Mouse (Mus musculus): ENCODE data around the gene Pcolce2. TPM values are rescaled to one million over a fixed set of nuclear protein-coding genes. Genes with fewer than 3 reads are reported as not detected.

Pcolce2 gene
- total and polyA plus RNA-seq, 3 experiments: not detected

DNA sequence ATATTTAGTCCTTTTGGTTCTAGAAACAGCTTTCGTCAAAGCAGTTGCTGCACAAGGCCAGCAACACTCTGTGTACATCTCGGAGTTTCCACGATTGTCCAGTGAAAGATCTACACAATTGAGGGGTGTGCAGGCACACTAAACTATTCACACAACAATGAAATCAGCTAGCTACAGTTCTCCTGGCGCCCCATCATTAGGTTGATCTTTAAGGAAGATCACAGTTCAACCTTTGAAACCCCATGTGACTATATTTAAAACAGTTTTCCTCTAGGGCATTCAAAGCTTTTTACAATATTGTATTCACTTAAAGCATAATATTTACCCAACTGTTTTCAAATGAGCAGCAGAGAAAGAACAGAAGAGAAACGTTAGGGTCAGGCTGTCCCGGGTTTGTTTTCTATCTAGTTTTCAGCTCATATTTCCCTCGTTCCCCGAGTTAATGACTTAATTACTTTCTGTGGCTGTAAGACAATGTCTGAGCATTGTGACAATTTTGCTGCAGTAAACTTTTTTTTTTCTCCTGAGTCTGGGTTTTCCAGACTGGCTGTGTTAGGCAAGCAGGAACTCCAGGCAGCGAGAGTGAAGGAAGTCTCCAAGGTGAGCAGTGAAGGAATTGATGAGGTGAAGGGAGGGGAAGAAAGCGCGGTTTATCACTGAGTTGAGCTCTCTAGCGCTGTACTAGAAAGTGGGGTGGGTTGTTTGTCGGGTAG, 39.8 kb upstream of the Pcolce2 start:
- H3K27ac ChIP-seq (ENCODE audit: control insufficient read depth, low read depth, low read length): no peak overlapping the region
- no peak overlapping the region for H3K4me3 ChIP-seq (ENCODE audit: control insufficient read depth in 1 of 2, insufficient read depth in 1 of 2, low read depth in 2 of 2, low read length in 2 of 2)
- no peaks in the 10 kb centered on the region for H3K4me1 ChIP-seq (ENCODE audit: control insufficient read depth in 1 of 2, insufficient read depth in 2 of 2, low read length in 2 of 2)
- no peak for DNase-seq (ENCODE audit: low read depth, low spot score)
- TF ChIP-seq ELF1 (IDR thresholded peaks at IDR 0.05; ENCODE audit: low read depth, low read length): no peak
- TF ChIP-seq ZMIZ1 (IDR thresholded peaks at IDR 0.05; ENCODE audit: low read depth, low read length): no peak
- no peak for TF ChIP-seq GABPA (IDR thresholded peaks at IDR 0.05; ENCODE audit: low read depth, low read length)
- no peak for TF ChIP-seq RAD21 (IDR thresholded peaks at IDR 0.05; ENCODE audit: low read depth, low read length)
- no peak for TF ChIP-seq MEF2A (IDR thresholded peaks at IDR 0.05; ENCODE audit: extremely low read depth, insufficient replicate concordance, low read depth, low read length, poor library complexity, severe bottlenecking)
- no peaks in the 10 kb centered on the region for H3K36me3 ChIP-seq (ENCODE audit: control insufficient read depth in 1 of 2, insufficient read depth in 2 of 2, low read length in 2 of 2)
- H3K9ac ChIP-seq (ENCODE audit: control insufficient read depth, low read depth, low read length, poor library complexity, severe bottlenecking): no peak overlapping the region
- no peaks in the 10 kb centered on the region for H3K79me2 ChIP-seq (ENCODE audit: control insufficient read depth, insufficient read depth, low read length, poor library complexity)
- no peaks in the 10 kb centered on the region for H3K9me3 ChIP-seq (replicated peaks; ENCODE audit: insufficient read depth, low read length)
- H3K27me3 ChIP-seq (ENCODE audit: control insufficient read depth in 1 of 2, insufficient read depth in 2 of 2, low read length in 2 of 2): no peaks in the 10 kb centered on the region; a peak in 2 of 4 replicates

DNA sequence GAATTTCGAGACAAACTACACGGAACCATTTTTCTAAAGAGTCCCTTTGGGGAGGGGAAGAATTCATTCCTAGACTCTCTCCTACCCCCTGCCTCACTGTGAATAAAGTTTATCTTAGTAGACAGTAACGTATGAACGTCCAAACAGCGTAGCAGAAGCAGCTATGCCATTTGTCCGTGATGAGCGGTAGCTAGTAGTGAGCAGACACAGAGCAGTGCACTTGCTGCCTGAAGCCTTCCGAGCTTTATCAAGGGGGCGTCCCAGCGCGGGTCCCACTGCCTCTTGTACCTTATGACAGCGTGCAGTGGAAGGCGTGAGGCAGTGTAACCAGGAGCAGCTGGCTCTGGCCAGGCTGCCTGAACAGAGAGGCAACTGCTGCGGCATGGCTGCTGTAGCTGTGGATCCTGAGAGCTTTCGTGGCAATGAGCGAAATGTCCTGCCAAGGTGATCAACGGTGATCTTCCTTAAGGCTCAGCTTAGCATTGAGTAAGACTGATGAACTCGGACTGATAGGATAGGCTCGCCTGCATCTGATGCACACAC, 39.2 kb upstream of the Pcolce2 start:
- no peak overlapping the region for H3K4me3 ChIP-seq (ENCODE audit: control insufficient read depth in 1 of 2, insufficient read depth in 1 of 2, low read depth in 2 of 2, low read length in 2 of 2)
- H3K27me3 ChIP-seq (ENCODE audit: control insufficient read depth in 1 of 2, insufficient read depth in 2 of 2, low read length in 2 of 2): peaks cover 0 to under 1% of the 10 kb centered on the region in 2 experiments; a peak in 2 of 4 replicates
- DNase-seq (ENCODE audit: low read depth, low spot score): no peak
- no peaks in the 10 kb centered on the region for H3K4me1 ChIP-seq (ENCODE audit: control insufficient read depth in 1 of 2, insufficient read depth in 2 of 2, low read length in 2 of 2)
- no peak for TF ChIP-seq MYB (IDR thresholded peaks at IDR 0.05; ENCODE audit: low read depth, low read length)
- no peak for TF ChIP-seq MAFK (IDR thresholded peaks at IDR 0.05; ENCODE audit: borderline replicate concordance, low read depth, low read length)
- no peak for TF ChIP-seq SMC3 (IDR thresholded peaks at IDR 0.05; ENCODE audit: low read depth, low read length)
- TF ChIP-seq TCF12 (IDR thresholded peaks at IDR 0.05; ENCODE audit: low read depth, low read length): no peak
- TF ChIP-seq BHLHE40 (IDR thresholded peaks at IDR 0.05; ENCODE audit: borderline replicate concordance, low read depth, low read length): no peak
- no peak for TF ChIP-seq KAT2A (conservative IDR thresholded peaks at IDR 0.05; ENCODE audit: low read depth, low read length)
- TF ChIP-seq MAZ (IDR thresholded peaks at IDR 0.05; ENCODE audit: low read depth, low read length): no peak
- TF ChIP-seq MEF2A (IDR thresholded peaks at IDR 0.05; ENCODE audit: extremely low read depth, insufficient replicate concordance, low read depth, low read length, poor library complexity, severe bottlenecking): no peak
- no peak for TF ChIP-seq UBTF (IDR thresholded peaks at IDR 0.05; ENCODE audit: borderline replicate concordance, insufficient read depth, low read depth, low read length)
- no peak for TF ChIP-seq ZKSCAN1 (IDR thresholded peaks at IDR 0.05; ENCODE audit: low read depth, low read length)
- no peak for TF ChIP-seq SIN3A (IDR thresholded peaks at IDR 0.05; ENCODE audit: low read length)
- TF ChIP-seq ELF1 (IDR thresholded peaks at IDR 0.05; ENCODE audit: low read depth, low read length): no peak
- no peak for TF ChIP-seq USF1 (IDR thresholded peaks at IDR 0.05; ENCODE audit: low read depth, low read length)
- no peak for TF ChIP-seq CTCF (IDR thresholded peaks at IDR 0.05 in 2 of 3, conservative IDR thresholded peaks at IDR 0.05 in 1 of 3; ENCODE audit: control insufficient read depth in 1 of 3, insufficient read depth in 1 of 3, low read depth in 2 of 3, low read length in 3 of 3, poor library complexity in 1 of 3, severe bottlenecking in 1 of 3)
- TF ChIP-seq ETS1 (IDR thresholded peaks at IDR 0.05; ENCODE audit: low read depth, low read length): no peak
- no peak for TF ChIP-seq RAD21 (IDR thresholded peaks at IDR 0.05; ENCODE audit: low read depth, low read length)
- no peaks in the 10 kb centered on the region for H3K9me3 ChIP-seq (replicated peaks; ENCODE audit: insufficient read depth, low read length)
- H3K79me2 ChIP-seq (ENCODE audit: control insufficient read depth, insufficient read depth, low read length, poor library complexity): no peaks in the 10 kb centered on the region
- no peaks in the 10 kb centered on the region for H3K36me3 ChIP-seq (ENCODE audit: control insufficient read depth in 1 of 2, insufficient read depth in 2 of 2, low read length in 2 of 2)
- H3K9ac ChIP-seq (ENCODE audit: control insufficient read depth, low read depth, low read length, poor library complexity, severe bottlenecking): no peak overlapping the region
- no peak overlapping the region for H3K27ac ChIP-seq (ENCODE audit: control insufficient read depth, low read depth, low read length)

Data from MEL (cell line).